Mouse (Mus musculus) thymus, postnatal 14 days (tissue): ENCODE results near the gene Rbm15.

ENCODE experiments used
- DNase-seq: peaks from one replicate; pipeline ENCODE4 v3.0.0; 2021

Rbm15 gene

GRCm38 (mm10) chr3:107333381-107334201 is at the start of gene Rbm15:
Rbm15 (minus strand) TSS chr3:107333673.
- peak; percentile 96 for DNase-seq

GRCm38 (mm10) chr3:107379422-107379821 is 45.9 kb upstream of the Rbm15 start:
- peak; percentile 63 for DNase-seq

DNA sequence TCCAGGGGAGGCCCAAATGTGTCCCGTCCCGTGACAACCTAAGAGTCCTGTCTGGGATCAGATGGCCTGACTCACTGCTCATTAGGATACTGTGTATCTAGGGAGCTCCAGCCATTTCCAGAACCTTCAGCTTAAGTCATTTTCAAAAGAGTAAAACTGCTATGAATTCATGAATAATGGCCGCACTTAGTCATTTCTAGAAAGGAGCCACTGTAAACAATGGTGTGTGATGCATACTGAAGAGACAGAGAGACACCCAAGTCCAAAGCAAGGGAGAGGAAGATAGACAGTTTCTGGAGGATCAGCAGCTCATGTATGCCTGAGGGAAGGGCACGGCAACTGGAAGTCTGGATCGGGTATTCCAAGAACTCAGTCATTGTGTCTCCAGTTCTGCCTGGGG is 45.2 kb upstream of the Rbm15 start:
- no peak for DNase-seq

GRCm38 (mm10) chr3:107374948-107375664 is 41.6 kb upstream of the Rbm15 start:
- no peak for DNase-seq

- DNase-seq = no peak
Observed at GRCm38 (mm10) chr3:107369156-107369555, 35.7 kb upstream of the Rbm15 start.

GRCm38 (mm10) chr3:107367938-107368599 is 34.6 kb upstream of the Rbm15 start:
- no peak for DNase-seq

DNA sequence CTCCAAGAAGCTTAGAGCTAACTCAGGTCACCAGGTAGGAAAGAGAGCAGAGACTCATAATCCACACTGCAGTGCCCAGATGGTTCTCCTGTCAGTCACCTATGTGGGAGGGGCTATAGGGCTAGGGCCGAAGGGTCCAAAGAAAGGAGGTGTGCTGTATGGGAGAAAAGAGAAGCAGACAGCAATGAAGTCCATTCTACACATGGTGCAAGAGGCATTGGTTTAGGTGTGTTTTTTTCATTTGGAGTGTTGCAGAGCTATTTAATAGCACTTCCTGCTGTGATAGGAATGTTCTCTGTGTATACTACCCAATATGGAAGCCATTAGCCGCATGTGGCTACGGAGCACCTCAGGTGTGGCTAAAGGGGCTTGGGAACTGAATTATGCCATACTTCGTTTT is 31.9 kb upstream of the Rbm15 start:
- DNase-seq = no peak

GRCm38 (mm10) chr3:107363391-107363790 is 29.9 kb upstream of the Rbm15 start:
- no peak for DNase-seq

DNA sequence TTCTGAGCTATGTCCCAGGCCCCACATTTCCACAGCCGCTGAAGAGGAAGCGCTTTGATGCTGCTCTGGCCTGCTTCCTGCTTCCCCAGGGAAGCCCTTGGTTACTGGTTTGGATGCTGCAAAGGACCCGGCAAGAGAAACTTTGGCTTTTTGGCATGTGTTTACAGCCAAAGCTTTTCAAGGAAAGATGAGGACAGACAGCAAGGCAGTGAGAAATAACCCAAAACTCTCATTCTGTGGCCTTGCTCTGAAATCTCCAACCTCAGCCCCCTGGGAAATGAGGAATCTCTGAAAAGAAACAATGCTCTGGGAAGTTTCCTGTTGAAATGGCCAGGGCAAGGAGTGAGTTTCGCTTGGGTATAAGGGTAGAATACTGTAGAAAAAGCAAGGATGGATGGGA is 26.9 kb upstream of the Rbm15 start:
- no peak for DNase-seq

GRCm38 (mm10) chr3:107357700-107358234 is 24.3 kb upstream of the Rbm15 start:
- no peak for DNase-seq

DNA sequence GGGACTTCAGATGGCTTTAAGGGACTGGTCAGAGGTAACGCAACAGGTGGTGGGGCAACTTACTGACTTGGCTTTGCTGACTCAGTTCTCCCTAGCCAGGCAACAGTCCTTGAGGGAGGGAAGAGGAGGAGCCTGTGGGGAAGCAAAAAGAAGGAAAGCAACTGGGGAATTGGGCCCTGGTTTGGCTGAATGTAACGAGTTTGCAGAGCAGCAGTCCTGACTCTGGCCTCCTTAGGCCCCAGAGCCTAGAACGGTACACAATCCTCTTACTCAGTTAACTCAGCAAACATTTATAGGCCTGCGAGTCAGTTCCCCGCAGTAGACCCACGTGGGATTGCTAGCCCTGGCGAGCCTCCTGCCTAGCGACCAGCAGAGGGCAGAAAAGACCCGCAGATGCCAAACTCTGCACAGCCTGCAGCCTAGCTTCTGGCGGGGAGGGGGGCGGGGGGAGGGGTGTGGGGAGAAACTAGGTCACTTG is 23.5 kb upstream of the Rbm15 start:
- peak; percentile 73 for DNase-seq

- DNase-seq = no peak
Observed at GRCm38 (mm10) chr3:107355618-107356260, 22.3 kb upstream of the Rbm15 start.

DNA sequence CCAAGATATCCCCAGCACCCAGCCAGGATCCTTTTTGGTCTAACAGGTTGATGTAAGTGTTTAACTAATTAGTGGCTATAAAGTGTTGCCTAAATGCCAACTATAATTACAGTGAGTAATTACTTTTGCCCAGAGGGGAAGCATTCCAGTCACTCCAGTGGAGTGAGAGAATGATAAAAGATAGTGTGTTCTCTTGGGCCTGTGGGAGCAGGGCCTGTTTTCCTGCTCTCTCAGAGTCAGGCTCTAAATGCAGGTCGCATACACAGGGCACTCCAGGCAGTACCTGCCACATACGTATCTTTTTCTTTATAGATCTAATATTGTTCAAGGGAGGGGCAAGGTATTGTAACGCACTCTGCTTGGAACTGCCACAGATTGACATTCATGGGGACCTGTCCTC is 18.2 kb upstream of the Rbm15 start:
- no peak for DNase-seq

DNA sequence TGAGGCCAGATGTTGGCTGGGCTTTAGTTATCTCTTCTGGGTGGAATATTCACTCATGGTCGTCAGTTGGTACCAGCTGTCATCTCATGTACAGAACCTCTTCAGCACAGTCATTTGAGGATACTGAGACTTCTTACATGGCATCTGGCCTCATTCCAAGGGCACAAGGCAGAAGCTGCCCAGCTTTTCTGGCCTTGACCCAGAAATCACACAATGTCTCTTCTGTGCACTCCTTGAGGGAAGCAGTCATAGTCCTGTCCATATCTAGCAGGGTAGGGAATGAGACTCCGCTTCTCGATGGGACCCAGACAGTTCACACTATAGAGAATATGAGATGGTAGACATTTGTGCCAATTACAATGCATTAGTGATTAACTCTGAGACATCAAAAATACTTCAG is 15.5 kb upstream of the Rbm15 start:
- no peak for DNase-seq

DNA sequence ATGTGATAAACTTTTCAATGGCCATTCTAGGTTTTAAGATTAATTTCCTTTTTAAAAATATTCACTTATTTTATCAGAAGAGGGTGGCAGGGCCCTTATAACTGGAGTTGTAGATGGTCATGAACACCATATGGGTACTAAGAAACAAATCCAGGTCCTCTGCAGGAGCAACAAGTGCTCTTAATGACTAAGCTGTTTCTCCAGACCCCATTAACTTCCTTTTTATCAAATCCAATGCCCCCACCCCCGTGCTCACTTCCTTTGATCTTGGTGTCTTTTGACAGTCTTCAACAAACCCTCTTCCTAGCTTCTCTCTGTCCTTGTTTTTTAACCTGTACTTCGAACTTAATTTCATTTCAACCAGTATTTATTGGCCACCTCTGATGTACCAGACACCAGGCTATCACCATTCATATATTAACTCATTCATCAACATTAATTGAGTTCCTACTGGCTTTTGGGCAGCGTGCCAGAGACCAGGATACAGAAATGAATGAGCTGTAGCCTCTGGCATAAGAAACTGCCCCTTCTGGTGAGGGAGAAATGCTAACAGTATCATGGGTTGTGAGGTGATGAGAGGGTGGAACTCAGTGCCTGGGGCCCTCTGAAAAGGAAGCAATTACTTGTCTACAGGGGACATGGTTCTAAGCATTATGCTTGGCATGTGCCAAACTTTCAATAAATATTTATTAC is 11.7 kb upstream of the Rbm15 start:
- no peak for DNase-seq

- DNase-seq = no peak
Observed at GRCm38 (mm10) chr3:107343971-107344370, 10.5 kb upstream of the Rbm15 start.

DNA sequence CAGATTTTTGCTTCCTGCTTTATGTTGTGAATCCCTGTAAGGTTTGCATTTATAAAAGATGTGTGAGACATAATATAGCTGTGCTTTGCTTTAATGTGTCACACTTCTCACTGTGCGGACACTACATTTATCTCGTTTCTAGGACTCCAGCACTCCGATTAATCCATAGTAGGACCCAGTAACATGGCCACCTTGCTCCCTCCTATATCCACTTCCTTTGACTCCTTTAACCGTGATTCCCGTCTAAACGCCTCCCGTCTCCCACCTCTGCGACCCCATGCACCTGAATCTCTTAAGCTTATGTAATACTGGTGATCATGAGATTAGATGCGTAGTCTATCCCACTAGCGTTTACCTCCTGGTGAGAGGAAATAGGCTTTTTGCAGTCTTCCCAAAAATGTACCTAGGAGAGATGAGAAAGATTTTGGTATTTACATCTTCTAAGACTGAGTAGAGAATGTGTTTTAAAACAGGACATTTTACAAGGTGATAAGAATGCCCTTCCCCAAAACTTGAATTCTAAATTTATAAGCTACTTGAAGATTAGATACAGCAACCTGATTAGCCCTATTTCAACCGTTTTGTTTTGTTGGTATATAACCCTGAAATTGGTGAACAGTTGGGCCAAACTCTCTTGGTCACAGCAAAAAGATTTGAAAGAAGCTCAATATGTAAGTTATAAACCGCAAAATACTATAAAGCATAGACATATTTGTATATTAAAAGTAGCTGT is 895 bp upstream of the Rbm15 start:
- DNase-seq = no peak

DNA sequence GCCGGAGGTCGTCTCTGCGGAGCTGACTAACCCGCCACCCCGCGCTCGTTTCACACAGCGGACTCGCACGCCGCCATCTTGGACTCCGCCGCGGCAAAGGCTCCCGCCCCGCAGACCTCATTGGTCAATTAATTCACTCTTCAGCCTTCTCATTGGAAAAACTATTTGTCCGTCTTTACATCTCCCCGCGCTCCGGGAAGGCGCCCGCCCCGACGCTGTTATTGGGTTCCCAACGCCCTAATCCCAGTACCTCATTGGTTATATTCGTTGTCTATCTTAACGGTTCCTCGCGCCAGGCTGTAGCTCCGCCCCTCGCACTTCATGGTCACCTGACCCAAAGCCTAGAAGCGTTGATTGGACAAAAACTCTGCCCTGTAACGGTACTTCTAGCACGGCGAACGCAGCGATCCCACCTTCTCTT is 503 bp downstream of the Rbm15 start:
- peak; percentile 94 for DNase-seq

DNA sequence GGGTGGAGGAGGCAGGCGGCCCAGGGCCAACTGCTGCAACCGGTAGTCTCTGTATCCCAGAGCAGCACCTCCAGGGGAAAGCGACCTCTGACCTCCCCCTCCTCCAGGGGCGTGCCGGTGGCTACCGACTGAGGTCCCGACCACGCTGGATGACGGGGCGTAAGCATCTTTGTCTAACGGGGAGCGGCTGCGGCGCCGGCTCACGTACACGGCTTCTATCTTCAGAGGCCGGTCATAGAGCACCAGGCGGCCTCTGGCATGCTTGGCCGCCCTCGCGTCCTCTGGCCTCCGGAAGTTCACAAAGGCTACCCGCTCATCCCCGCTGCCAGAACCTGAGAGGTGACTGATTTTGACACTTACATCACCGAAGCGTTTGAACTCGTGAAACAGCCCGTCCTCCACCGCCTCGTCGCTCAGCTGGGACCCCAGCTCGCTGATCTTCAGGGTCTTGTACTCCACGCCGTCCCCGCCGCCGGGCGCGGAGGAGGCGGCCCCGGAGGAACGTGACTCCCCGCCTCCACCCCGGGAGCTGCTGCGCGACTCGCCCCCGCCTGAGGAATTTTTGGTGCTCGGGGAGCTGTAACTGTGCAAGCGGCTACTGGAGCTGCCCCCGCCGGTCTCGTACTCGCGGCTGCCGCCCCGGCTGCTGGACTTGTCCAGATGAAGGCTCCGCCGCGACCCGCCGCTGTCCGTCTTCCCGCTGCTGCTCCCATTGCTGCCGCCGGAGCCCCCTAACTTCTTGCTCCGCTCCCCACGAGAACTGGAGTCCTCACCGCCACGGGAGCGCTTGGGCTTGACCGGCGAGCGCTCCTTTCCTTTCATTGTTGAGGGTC is 1.1 kb downstream of the Rbm15 start:
- peak; percentile 65 for DNase-seq

DNA sequence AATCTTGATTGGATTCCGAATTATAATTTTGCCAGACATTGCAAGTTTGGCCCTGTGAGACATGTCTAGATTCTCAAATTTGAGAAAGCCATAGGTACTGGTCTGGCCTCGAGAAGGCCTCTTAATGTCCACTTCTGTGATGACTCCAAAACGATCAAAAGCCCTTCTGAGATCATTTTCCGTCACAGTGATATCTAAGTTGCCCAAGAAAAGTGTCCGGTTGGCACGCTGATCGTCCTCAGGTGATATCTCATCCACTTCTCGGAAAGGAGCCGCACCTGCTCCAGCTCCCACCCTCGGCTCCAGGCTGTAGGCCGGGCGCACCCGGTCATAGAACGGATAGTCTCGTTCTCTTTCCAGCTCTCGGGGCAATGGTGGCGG is 1.7 kb downstream of the Rbm15 start:
- DNase-seq = no peak
